In genomic region chr10:120420971-120421629, GRCm38 (mm10) we compare ENCODE assay signal across 10 mouse cellular contexts. TPM values are rescaled to one million over a fixed set of nuclear protein-coding genes. Genes with fewer than 3 reads are reported as not detected.
DNase-seq lines count a peak whose midpoint lies in the region; ATAC-seq and TF ChIP-seq lines count a peak whose summit lies in the region.
"Had no signal": no experiment of that assay in that cellular context is flagged by ENCODE, and none has a peak within 500 bp of the region (broad histone marks: within the 10 kb centered on the region; RNA-seq: fewer than 3 reads in every experiment).

No protein-coding gene starts in this region.

- H3K36me3 ChIP-seq in hindbrain, embryonic 12.5 days: no peaks in the 10 kb centered on the region
- no peaks in the 10 kb centered on the region for H3K36me3 ChIP-seq in hindbrain, embryonic 14.5 days (replicated peaks; ENCODE audit: control insufficient read depth, insufficient read depth)
- no peaks in the 10 kb centered on the region; the same call in 1 of the 2 replicates for H3K36me3 ChIP-seq in intestine, postnatal 0 days (ENCODE audit: control insufficient read depth, insufficient read depth)

- 73% methylated on average over 15 of the region's 15 CpGs for WGBS in hindbrain, embryonic 12.5 days
- 75% methylated on average over 15 of the region's 15 CpGs for WGBS in hindbrain, embryonic 14.5 days
- 29% methylated on average over 15 of the region's 15 CpGs for WGBS in intestine, postnatal 0 days

- H3K27me3 ChIP-seq in hindbrain, embryonic 12.5 days: no peaks in the 10 kb centered on the region
- no peaks in the 10 kb centered on the region for H3K27me3 ChIP-seq in hindbrain, embryonic 14.5 days (ENCODE audit: control insufficient read depth, insufficient read depth, low read length)
- no peaks in the 10 kb centered on the region for H3K27me3 ChIP-seq in intestine, postnatal 0 days (replicated peaks; ENCODE audit: control insufficient read depth, insufficient read depth, low read length)

- ATAC-seq in hindbrain, embryonic 12.5 days (ENCODE audit: low FRiP score): no peak
- no peak for ATAC-seq in hindbrain, embryonic 14.5 days (ENCODE audit: low FRiP score)
- ATAC-seq in intestine, postnatal 0 days: no peak

- DNase-seq in adrenal gland, adult (ENCODE audit: inconsistent age in 2 of 2, low spot score in 1 of 2): peak; percentile 58 to 82
- no peak for DNase-seq in adrenal gland, adult 18-20 months (ENCODE audit: low spot score in 2 of 2)
- DNase-seq in hindbrain, embryonic 14.5 days (ENCODE audit: low spot score): no peak
- DNase-seq in embryo, embryonic 10.5 days (ENCODE audit: low spot score): peak; percentile 60
- DNase-seq in gastrocnemius, postnatal 36 days: no peak
- no peak for DNase-seq in T-cell, adult 2 months (ENCODE audit: low spot score)

- H3K9ac ChIP-seq in hindbrain, embryonic 12.5 days: no peak overlapping the region
- H3K9ac ChIP-seq in hindbrain, embryonic 14.5 days: no peak overlapping the region
- no peak overlapping the region for H3K9ac ChIP-seq in intestine, postnatal 0 days (ENCODE audit: low read depth, low read length)
- H3K9ac ChIP-seq: forebrain, postnatal 0 days had no signal

- intact Hi-C loops in gastrocnemius, postnatal 36 days (cut with DNase I): no loop called here

- no peak overlapping the region for H3K4me3 ChIP-seq in hindbrain, embryonic 12.5 days
- no peak overlapping the region for H3K4me3 ChIP-seq in hindbrain, embryonic 14.5 days (replicated peaks; ENCODE audit: low read length)
- H3K4me3 ChIP-seq in intestine, postnatal 0 days (ENCODE audit: low read depth, low read length): no peak overlapping the region

- no peaks in the 10 kb centered on the region for H3K9me3 ChIP-seq in hindbrain, embryonic 12.5 days (replicated peaks)
- H3K9me3 ChIP-seq in hindbrain, embryonic 14.5 days (ENCODE audit: control insufficient read depth, low read length): no peaks in the 10 kb centered on the region
- H3K9me3 ChIP-seq in intestine, postnatal 0 days (ENCODE audit: control insufficient read depth): no peaks in the 10 kb centered on the region

- H3K4me2 ChIP-seq in hindbrain, embryonic 12.5 days (replicated peaks): no peak overlapping the region
- H3K4me2 ChIP-seq in hindbrain, embryonic 14.5 days (replicated peaks): no peak overlapping the region
- H3K4me2 ChIP-seq in intestine, postnatal 0 days (replicated peaks; ENCODE audit: low read depth): peak overlapping the region; percentile 46

- peaks cover 58% of the 10 kb centered on the region for H3K4me1 ChIP-seq in hindbrain, embryonic 12.5 days
- peaks cover 46% of the 10 kb centered on the region for H3K4me1 ChIP-seq in hindbrain, embryonic 14.5 days (replicated peaks; ENCODE audit: control insufficient read depth, insufficient read depth, low read length)
- H3K4me1 ChIP-seq in intestine, postnatal 0 days (replicated peaks; ENCODE audit: control insufficient read depth, insufficient read depth, low read length): peaks cover 12% of the 10 kb centered on the region

- TF ChIP-seq CTCF in intestine, postnatal 0 days (IDR thresholded peaks at IDR 0.05; ENCODE audit: low read depth): no peak

- 0 out of 2 replicates have a peak overlapping the region, but pooled peaks have one; percentile 17 for H3K27ac ChIP-seq in hindbrain, embryonic 12.5 days
- H3K27ac ChIP-seq in hindbrain, embryonic 14.5 days: no peak overlapping the region
- H3K27ac ChIP-seq in intestine, postnatal 0 days (ENCODE audit: low read depth, low read length): no peak overlapping the region

RNA-seq across cellular contexts. Expression of gene Hmga2, which starts 55.2 kb away (rescaled TPM):
- total RNA-seq in adrenal gland, adult 18-20 months (2021): 1 to 10 TPM; 2.0 to 4.0 TPM
- 26.5 and 33.6 TPM in 2 replicates for polyA plus RNA-seq in hindbrain, embryonic 12.5 days (2016; fragmentation: Nextera tagmentation; extraction: Ambion mirVana)
- 1.7 and 2.1 TPM in 2 replicates for polyA plus RNA-seq in hindbrain, embryonic 14.5 days (2014; fragmentation: Nextera tagmentation; extraction: Ambion mirVana)
- 4.3 TPM in 2 replicates for polyA plus RNA-seq in intestine, postnatal 0 days (2015; fragmentation: Nextera tagmentation; extraction: Ambion mirVana)
- not detected for total RNA-seq in gastrocnemius, postnatal 36 days (2021)
- total RNA-seq: monocyte, adult 5-6 weeks had no signal

Comparison
In these comparisons a context has a peak if more than half of its experiments do, and no peak if none do; other contexts are left out.
1. DNase-seq: peak in adrenal gland, adult (2 of 2) and embryo, embryonic 10.5 days (single experiment); none in adrenal gland, adult 18-20 months (0 of 2), hindbrain, embryonic 14.5 days (single experiment), gastrocnemius, postnatal 36 days (0 of 2) and T-cell, adult 2 months (single experiment).